Mouse (Mus musculus) gastrocnemius, postnatal 10 days (tissue): ENCODE results near the gene Myo15b. TPM values are rescaled to one million over a fixed set of nuclear protein-coding genes. Genes with fewer than 3 reads are reported as not detected.

Source experiments
- DNase-seq: peaks from one replicate; pipeline ENCODE4 v3.0.0; 2021; ENCODE audit warnings: mixed read lengths
- total RNA-seq, 2 experiments: library from RNA; stranded (reverse); gene quantifications; 2 replicates each; pipeline ENCODE4 v1.2.3; 2021

Gene Myo15b
- total RNA-seq, 2 experiments from 2014 or later: not detected

- no peak for DNase-seq
Observed at GRCm38 (mm10) chr11:115872437-115872836, 14.2 kb downstream of the Myo15b start.

DNA sequence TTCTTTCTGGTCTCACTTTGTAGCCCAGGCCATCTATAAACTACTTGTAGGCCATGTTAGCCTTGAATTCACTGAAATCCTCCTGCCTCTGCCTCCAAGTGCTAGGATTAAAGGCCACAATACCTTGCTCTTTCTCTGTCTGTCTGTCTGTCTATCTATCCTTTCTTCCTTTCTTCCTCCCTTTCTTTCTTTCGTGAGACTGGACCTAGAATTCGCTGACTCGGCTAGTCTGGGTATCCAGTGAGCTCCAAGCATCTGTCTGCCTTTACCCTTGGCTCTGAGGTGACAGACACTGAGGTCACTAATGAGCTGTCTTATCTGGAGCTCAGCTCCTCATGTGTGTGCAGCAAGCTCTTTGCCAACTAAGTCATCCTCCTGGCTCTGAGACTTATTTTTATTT is 17.7 kb downstream of the Myo15b start:
- DNase-seq: no peak

DNA sequence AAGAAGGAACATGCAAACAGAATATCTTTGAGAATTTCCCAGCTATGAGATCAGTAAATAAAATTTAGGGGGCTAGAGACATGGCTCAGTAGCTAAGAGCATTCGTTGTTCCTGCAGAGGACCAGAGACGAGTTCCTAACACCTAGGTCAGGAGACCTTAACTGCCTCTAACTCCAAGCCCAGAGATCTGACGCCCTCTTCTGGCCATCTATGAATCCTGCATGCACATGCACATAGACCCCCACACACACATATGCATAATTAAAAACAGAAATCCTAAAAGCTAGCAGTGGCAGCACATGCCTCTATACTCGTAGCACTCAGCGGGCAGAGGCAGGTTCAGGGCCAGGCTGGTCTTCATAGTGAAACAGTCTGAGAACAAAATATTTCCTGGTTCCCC is 18.2 kb downstream of the Myo15b start:
- DNase-seq: no peak

GRCm38 (mm10) chr11:115877174-115877755 is 19.1 kb downstream of the Myo15b start:
- no peak for DNase-seq

DNA sequence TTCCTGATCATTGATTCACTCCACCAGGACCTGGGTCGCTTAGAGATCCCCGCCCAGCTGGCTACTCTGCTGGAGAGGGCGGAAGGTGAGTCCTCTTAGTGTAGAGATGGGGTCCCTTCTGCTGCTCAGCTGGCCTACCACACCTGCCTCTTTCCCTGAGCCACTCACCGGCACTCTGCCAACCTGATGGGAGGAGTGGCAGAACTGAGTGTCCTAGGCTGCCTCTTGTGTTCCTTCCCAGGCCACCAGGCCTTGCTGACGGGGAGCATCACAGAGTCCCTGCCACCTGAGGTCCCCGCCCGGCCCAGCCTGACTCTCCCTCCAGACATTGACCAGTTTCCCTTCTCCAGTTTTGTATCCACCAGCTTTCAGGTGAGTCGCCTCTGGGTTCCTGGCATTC is 19.9 kb downstream of the Myo15b start:
- DNase-seq: no peak

DNA sequence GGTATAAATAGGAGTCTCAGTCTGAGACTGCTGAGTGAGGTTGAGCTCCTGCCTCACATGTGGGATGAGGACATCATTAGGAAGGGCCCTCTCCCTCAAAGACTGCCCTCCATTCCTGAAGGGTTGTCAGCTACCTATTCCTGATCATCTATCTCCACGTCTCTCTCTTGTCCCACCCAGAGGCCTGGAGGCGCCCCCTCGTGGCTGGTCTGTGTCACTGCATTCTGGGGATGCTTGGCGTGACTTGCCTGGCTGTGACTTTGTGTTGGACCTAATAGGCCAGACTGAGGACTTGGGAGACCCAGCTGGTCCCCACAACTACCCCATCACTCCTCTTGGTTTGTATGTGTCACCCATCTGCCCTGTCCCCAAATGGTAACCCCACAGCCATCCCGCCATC is 22.8 kb downstream of the Myo15b start:
- peak; percentile 38 for DNase-seq

DNA sequence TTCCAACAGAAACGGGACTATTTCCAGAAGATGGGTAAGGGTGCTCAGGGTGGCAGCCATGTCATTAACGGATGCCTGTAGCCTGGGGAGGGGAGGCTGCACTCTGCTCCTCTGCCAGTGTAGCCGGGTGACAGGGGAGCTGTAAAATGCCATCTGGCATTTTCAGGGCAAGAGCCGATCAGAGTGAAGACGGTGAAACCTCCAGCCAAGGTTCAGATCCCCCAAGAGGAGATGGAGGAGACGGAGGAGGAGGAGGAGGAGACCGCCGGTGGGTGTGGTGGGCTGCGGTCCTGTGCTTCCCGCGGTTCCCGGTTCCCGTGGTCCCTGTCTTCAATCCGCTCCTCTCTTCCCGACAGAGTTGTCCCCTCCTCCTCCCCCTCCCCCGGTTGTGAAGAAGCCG is 25.0 kb downstream of the Myo15b start:
- DNase-seq: no peak

- no peak for DNase-seq
Observed at GRCm38 (mm10) chr11:115884361-115884760, 26.2 kb downstream of the Myo15b start.

DNA sequence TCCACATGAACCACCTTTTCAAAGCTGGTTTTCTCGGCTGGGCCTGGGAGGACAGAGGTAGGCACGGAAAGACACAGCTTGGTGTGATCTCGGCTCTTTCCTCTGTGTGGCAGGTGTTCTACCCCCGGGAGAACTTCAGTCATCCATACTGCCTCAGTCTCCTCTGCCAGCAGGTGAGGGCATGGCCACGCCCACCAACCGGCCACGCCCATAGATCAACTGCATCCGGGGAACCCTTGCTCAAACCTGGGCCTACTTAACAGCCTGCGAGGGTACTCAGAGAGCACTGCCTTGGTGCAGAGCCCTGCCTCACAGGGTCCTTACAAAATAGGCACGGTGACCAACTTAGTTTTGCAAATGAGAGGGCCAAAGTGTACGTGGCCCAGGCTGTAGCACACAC is 27.1 kb downstream of the Myo15b start:
- no peak for DNase-seq

DNA sequence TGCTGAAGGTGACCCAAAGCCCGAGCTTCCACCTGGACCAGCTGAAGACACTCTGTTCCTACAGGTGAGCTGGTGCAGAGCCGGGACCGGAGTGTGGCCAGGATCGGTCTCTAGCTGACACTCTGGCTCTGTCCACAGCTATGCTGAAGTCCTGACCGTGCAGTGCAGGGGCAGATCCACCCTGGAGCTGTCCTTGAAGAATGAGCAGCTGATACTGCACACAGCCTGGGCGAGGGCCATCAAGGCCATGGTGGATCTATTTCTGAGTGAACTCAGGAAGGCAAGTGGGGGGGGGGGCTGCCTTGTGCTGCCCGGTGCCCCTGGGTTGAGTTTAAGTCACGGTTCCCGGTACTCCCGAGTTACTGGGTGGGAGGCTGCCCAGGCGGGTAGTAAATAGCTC is 28.2 kb downstream of the Myo15b start:
- no peak for DNase-seq

GRCm38 (mm10) chr11:115888020-115888419 is 29.8 kb downstream of the Myo15b start:
- DNase-seq: no peak

DNA sequence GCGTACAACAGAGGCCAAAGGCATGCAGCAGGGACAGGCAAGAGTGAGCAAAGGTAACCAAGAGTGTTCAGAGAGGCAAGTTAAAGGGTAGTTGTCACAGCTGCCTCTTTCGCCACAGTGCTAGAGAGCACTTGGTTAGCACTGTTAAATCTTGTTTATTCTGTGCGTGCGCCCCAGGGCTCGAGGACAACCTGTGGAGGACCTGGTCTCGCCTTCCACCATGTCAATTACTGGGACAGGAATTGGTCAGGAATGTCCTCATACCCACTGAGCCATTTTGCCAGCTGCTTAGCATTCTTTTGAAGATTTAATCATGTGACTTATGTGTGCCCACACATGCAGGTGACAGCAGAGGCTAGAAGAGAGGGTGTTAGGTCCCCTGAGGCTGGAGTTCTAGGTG is 31.0 kb downstream of the Myo15b start:
- no peak for DNase-seq

GRCm38 (mm10) chr11:115892213-115892612 is 34.0 kb downstream of the Myo15b start:
- DNase-seq: no peak

DNA sequence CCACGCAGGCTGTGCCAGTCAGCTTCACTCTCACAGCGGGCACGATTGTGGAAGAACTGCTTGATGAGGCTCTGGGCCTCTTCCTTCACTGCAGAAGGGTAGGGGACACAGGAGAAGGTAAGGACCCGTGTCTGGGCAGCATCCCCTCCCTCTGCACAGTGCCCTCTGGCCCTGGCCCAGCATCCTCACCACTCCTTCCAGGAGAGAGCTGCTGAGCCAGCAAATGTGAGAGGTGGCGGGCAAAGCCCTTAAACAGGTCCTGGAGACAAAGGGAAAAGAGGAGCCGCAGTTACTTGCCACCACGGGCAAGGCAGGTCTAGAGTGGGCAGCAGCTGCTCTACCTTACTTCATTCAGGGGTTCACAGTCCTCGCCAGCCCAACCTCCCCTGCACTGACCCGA is 34.9 kb downstream of the Myo15b start:
- no peak for DNase-seq

GRCm38 (mm10) chr11:115894755-115895520 is 36.7 kb downstream of the Myo15b start:
- no peak for DNase-seq

GRCm38 (mm10) chr11:115898446-115898845 is 40.2 kb downstream of the Myo15b start:
- no peak for DNase-seq

- peak; percentile 64 for DNase-seq
Observed at GRCm38 (mm10) chr11:115898886-115899285, 40.7 kb downstream of the Myo15b start.

- peak; percentile 26 for DNase-seq
Observed at GRCm38 (mm10) chr11:115899486-115900266, 41.5 kb downstream of the Myo15b start, which contains the start of gene Smim5. Gene Smim5 (plus strand): TSS chr11:115899966.

GRCm38 (mm10) chr11:115900561-115901337 is 42.5 kb downstream of the Myo15b start:
- no peak for DNase-seq

- DNase-seq: no peak
Observed at GRCm38 (mm10) chr11:115901338-115902161, 43.3 kb downstream of the Myo15b start.

GRCm38 (mm10) chr11:115902177-115902576 is 44.0 kb downstream of the Myo15b start:
- no peak for DNase-seq
